8 mouse cellular contexts compared by ENCODE assay signal in the genomic region with DNA sequence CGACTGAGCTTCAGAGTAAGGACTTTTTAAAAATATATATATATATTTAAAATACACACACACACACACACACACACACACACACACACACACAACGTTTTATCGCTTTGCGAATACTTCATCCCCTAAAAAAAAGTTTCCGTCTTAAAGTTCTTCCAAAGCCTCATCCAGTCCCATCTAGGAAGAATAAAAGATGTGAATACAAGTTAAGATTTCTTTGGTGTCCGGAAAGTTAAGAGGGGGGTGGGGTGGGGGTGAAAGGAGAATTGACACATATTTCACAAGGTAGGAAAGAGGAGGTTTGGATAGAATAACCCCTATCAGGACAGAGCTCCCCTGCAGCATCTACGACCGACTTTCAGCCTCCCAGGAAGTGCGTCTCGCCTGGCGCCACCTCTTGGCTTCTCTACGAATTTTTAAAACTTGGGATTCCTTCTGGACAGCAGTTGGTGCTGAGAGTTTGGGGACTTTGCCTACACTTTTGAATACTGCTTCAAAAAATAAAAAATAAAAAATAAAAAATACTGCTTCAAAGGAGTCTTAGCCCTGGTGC. TPM values are rescaled to one million over a fixed set of nuclear protein-coding genes. Genes with fewer than 3 reads are reported as not detected.
DNase-seq lines count a peak whose midpoint lies in the region; ATAC-seq lines count a peak whose summit lies in the region.

No protein-coding gene starts in this region.

- H3K9me3 ChIP-seq in heart, embryonic 15.5 days (replicated peaks): no peaks in the 10 kb centered on the region
- H3K9me3 ChIP-seq in stomach, embryonic 14.5 days (ENCODE audit: control insufficient read depth, low read depth, low read length): no peaks in the 10 kb centered on the region

- H3K9ac ChIP-seq in heart, embryonic 15.5 days: peak overlapping the region; percentile 56; the same call in 1 of the 2 replicates
- H3K9ac ChIP-seq in stomach, embryonic 14.5 days (replicated peaks; ENCODE audit: low read depth, low read length): no peak overlapping the region; the same call in 1 of the 2 replicates

- under 1% methylated on average over 12 of the region's 12 CpGs for WGBS in heart, embryonic 15.5 days
- WGBS in macrophage (ENCODE audit: missing documents): 6% methylated on average over 10 of the region's 12 CpGs
- 1% methylated on average over 12 of the region's 12 CpGs for WGBS in stomach, embryonic 14.5 days

- H3K27me3 ChIP-seq in heart, embryonic 15.5 days: no peaks in the 10 kb centered on the region
- no peaks in the 10 kb centered on the region for H3K27me3 ChIP-seq in stomach, embryonic 14.5 days (ENCODE audit: control insufficient read depth, insufficient read depth, low read length)

- H3K27ac ChIP-seq in heart, embryonic 15.5 days: peak overlapping the region; percentile 87
- no peak overlapping the region for H3K27ac ChIP-seq in macrophage
- no peak overlapping the region for H3K27ac ChIP-seq in stomach, embryonic 14.5 days (ENCODE audit: low read length)

- DNase-seq in cerebellum, postnatal 10 days: peak; percentile 62 to 64
- DNase-seq in cerebellum, adult 9-11 months: no peak
- DNase-seq in CD4-positive helper T cell, adult 2 months (ENCODE audit: low read depth, low spot score): peak; percentile 60
- peak; percentile 28 to 33 for DNase-seq in cerebellum, postnatal 36 days
- DNase-seq in kidney, postnatal 14 days: peak; percentile 70

- no peaks in the 10 kb centered on the region for H3K79me2 ChIP-seq in macrophage (ENCODE audit: inconsistent target)

- peak overlapping the region; percentile 77 for H3K4me2 ChIP-seq in heart, embryonic 15.5 days
- peak overlapping the region; percentile 73 for H3K4me2 ChIP-seq in stomach, embryonic 14.5 days (replicated peaks; ENCODE audit: low read depth, low read length)

- peaks cover 43% of the 10 kb centered on the region for H3K4me1 ChIP-seq in heart, embryonic 15.5 days (replicated peaks)
- H3K4me1 ChIP-seq in stomach, embryonic 14.5 days (ENCODE audit: control insufficient read depth, insufficient read depth, low read length): peaks cover 29% of the 10 kb centered on the region

- no peaks in the 10 kb centered on the region for H3K36me3 ChIP-seq in heart, embryonic 15.5 days
- H3K36me3 ChIP-seq in macrophage (ENCODE audit: inconsistent target): no peaks in the 10 kb centered on the region
- no peaks in the 10 kb centered on the region for H3K36me3 ChIP-seq in stomach, embryonic 14.5 days (ENCODE audit: control insufficient read depth, insufficient read depth, low read length)

- ATAC-seq in heart, embryonic 15.5 days (replicated peaks; ENCODE audit: insufficient number of reproducible peaks, insufficient read depth, low FRiP score, low read depth): no peak
- ATAC-seq in stomach, embryonic 14.5 days (ENCODE audit: insufficient number of reproducible peaks, insufficient read depth, low FRiP score, low read depth): 0 out of 2 replicates have a peak, but pooled peaks have one; percentile 51

- peak overlapping the region; percentile 47 for H3K4me3 ChIP-seq in heart, embryonic 15.5 days
- H3K4me3 ChIP-seq in macrophage (ENCODE audit: inconsistent target): peak overlapping the region; percentile 13; the same call in 1 of the 2 replicates
- H3K4me3 ChIP-seq in stomach, embryonic 14.5 days (ENCODE audit: low read depth, low read length): peak overlapping the region; percentile 29

RNA-seq across cellular contexts. Expression of gene Car14, which starts 1.5 kb away (rescaled TPM):
- 46.9 and 55.7 TPM in 2 replicates for polyA plus RNA-seq in heart, embryonic 15.5 days (2015; fragmentation: Nextera tagmentation; extraction: Ambion mirVana)
- total RNA-seq in macrophage (2018; cell fraction: chromatin; rRNA removed): not detected
- not detected for total RNA-seq in macrophage (2018; cell fraction: cytosol; rRNA removed)
- total RNA-seq in macrophage (2018; cell fraction: nucleus; rRNA removed): not detected
- not detected in 3 replicates for polyA plus RNA-seq in macrophage (2018)
- polyA plus RNA-seq in stomach, embryonic 14.5 days (2014; fragmentation: Nextera tagmentation; extraction: Ambion mirVana): 2.9 and 3.3 TPM in 2 replicates

RNA-seq across cellular contexts. Expression of gene Aph1a, which starts 12.2 kb away (rescaled TPM):
- 33.3 and 35.8 TPM in 2 replicates for polyA plus RNA-seq in heart, embryonic 15.5 days (2015; fragmentation: Nextera tagmentation; extraction: Ambion mirVana)
- 10 to 100 TPM; 15.8 to 41.0 (median 25.3) TPM for total RNA-seq in macrophage (2018; cell fraction: chromatin; rRNA removed)
- total RNA-seq in macrophage (2018; cell fraction: cytosol; rRNA removed): 100 to 1,000 TPM in 5 of 26 experiments, 10 to 100 TPM in 21; 62.3 to 107 (median 88.7) TPM
- total RNA-seq in macrophage (2018; cell fraction: nucleus; rRNA removed): 100 to 1,000 TPM in 1 of 26 experiments, 10 to 100 TPM in 25; 43.3 to 101 (median 66.3) TPM
- 49.5 to 102 TPM (median 98.0 TPM) in 3 replicates for polyA plus RNA-seq in macrophage (2018)
- polyA plus RNA-seq in stomach, embryonic 14.5 days (2014; fragmentation: Nextera tagmentation; extraction: Ambion mirVana): 32.7 and 40.2 TPM in 2 replicates

RNA-seq across cellular contexts. Expression of gene BC028528, which starts 14.2 kb away (rescaled TPM):
- polyA plus RNA-seq in heart, embryonic 15.5 days (2015; fragmentation: Nextera tagmentation; extraction: Ambion mirVana): 38.4 and 43.5 TPM in 2 replicates
- 100 to 1,000 TPM in 2 of 26 experiments, 10 to 100 TPM in 20, 1 to 10 TPM in 4; 7.0 to 117 (median 35.0) TPM for total RNA-seq in macrophage (2018; cell fraction: chromatin; rRNA removed)
- total RNA-seq in macrophage (2018; cell fraction: cytosol; rRNA removed): 100 to 1,000 TPM in 8 of 26 experiments, 10 to 100 TPM in 18; 53.3 to 117 (median 81.4) TPM
- 10 to 100 TPM; 11.3 to 86.8 (median 43.9) TPM for total RNA-seq in macrophage (2018; cell fraction: nucleus; rRNA removed)
- 76.4 to 139 TPM (median 117 TPM) in 3 replicates for polyA plus RNA-seq in macrophage (2018)
- polyA plus RNA-seq in stomach, embryonic 14.5 days (2014; fragmentation: Nextera tagmentation; extraction: Ambion mirVana): 26.7 and 28.0 TPM in 2 replicates

RNA-seq across cellular contexts. Expression of gene Anp32e, which starts 23.0 kb away (rescaled TPM):
- polyA plus RNA-seq in heart, embryonic 15.5 days (2015; fragmentation: Nextera tagmentation; extraction: Ambion mirVana): 183 and 187 TPM in 2 replicates
- 10 to 100 TPM in 16 of 26 experiments, 1 to 10 TPM in 10; 5.8 to 31.9 (median 11.0) TPM for total RNA-seq in macrophage (2018; cell fraction: chromatin; rRNA removed)
- 10 to 100 TPM; 24.0 to 62.5 (median 37.7) TPM for total RNA-seq in macrophage (2018; cell fraction: cytosol; rRNA removed)
- 10 to 100 TPM; 11.2 to 50.9 (median 18.7) TPM for total RNA-seq in macrophage (2018; cell fraction: nucleus; rRNA removed)
- 40.1 to 196 TPM (median 80.7 TPM) in 3 replicates for polyA plus RNA-seq in macrophage (2018)
- 54.2 and 61.7 TPM in 2 replicates for polyA plus RNA-seq in stomach, embryonic 14.5 days (2014; fragmentation: Nextera tagmentation; extraction: Ambion mirVana)

RNA-seq across cellular contexts. Expression of gene Ciart, which starts 24.0 kb away (rescaled TPM):
- 3.6 and 4.7 TPM in 2 replicates for polyA plus RNA-seq in heart, embryonic 15.5 days (2015; fragmentation: Nextera tagmentation; extraction: Ambion mirVana)
- 10 to 100 TPM in 2 of 26 experiments, 1 to 10 TPM in 24; 1.8 to 13.1 (median 4.6) TPM for total RNA-seq in macrophage (2018; cell fraction: chromatin; rRNA removed)
- 1 to 10 TPM in 22 of 26 experiments, under 1 TPM in 4; 0.14 to 3.7 (median 1.5) TPM for total RNA-seq in macrophage (2018; cell fraction: cytosol; rRNA removed)
- 1 to 10 TPM; 1.1 to 9.8 (median 6.0) TPM for total RNA-seq in macrophage (2018; cell fraction: nucleus; rRNA removed)
- 0.90 to 1.9 TPM (median 1.7 TPM) in 3 replicates for polyA plus RNA-seq in macrophage (2018)
- polyA plus RNA-seq in stomach, embryonic 14.5 days (2014; fragmentation: Nextera tagmentation; extraction: Ambion mirVana): 5.3 and 5.6 TPM in 2 replicates

Comparison
In these comparisons a context has a peak if more than half of its experiments do, and no peak if none do; other contexts are left out.
1. RNA of gene Car14, which starts 1.5 kb away (polyA plus RNA-seq): 46.9 to 55.7 TPM in heart, embryonic 15.5 days; 2.9 to 3.3 TPM in stomach, embryonic 14.5 days and not detected in macrophage; every median in the first group is over 10 times any median in the second.
2. Peak in every context shown above with its lines, with median percentiles within 50 percentile points of each other: H3K4me3 ChIP-seq.